Mouse (Mus musculus): ENCODE measurements around the gene Slc13a3. TPM values are rescaled to one million over a fixed set of nuclear protein-coding genes. Genes with fewer than 3 reads are reported as not detected.

The Slc13a3 gene
- polyA plus RNA-seq, 1 experiment from 2014 or later: 0.42 TPM

- 6% methylated on average over 29 of the region's 32 CpGs for WGBS
- Histone ChIP-seq H3K4me1 (ENCODE audit: control insufficient read depth, insufficient read depth, low read length) (no peaks in the 10 kb centered on the region), H3K27ac (ENCODE audit: low read depth, low read length) (0 out of 2 replicates have a peak within 1 kb of the TSS, but pooled peaks have one; percentile 13)
Observed at GRCm38 (mm10) chr2:165503259-165504203, 30.5 kb upstream of the Slc13a3 start, which contains the start of gene Slc2a10. Gene Slc2a10 (plus strand): TSS chr2:165503787.

DNA sequence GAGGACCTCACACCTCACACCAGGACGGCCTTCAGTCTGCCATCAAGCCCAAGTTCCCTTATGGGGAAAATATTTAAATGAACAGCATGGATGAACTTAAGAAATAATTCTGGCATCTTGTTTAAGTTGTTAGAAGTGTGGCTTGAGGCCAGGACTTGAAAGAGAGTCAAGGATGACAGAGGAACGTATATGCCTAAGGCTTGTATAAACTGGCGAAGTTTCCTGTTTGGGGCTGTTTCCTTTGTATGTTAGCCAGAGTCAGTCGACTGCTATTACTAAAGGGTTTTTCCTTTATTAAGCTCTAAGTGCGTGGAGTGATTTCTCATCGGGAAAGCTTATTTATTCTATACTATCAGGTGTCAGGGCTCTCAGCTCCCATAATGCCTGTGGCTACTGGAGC, 25.8 kb upstream of the Slc13a3 start:
- Histone ChIP-seq H3K4me2 (replicated peaks; ENCODE audit: low read depth, low read length) (no peak overlapping the region), H3K9me3 (ENCODE audit: control insufficient read depth, low read length) (no peaks in the 10 kb centered on the region), H3K36me3 (ENCODE audit: control insufficient read depth, insufficient read depth, low read length) (no peaks in the 10 kb centered on the region), H3K4me3 (ENCODE audit: low read length) (no peak overlapping the region), H3K4me1 (ENCODE audit: control insufficient read depth, insufficient read depth, low read length) (no peaks in the 10 kb centered on the region), H3K27me3 (ENCODE audit: control insufficient read depth, insufficient read depth, low read length) (no peaks in the 10 kb centered on the region), H3K9ac (ENCODE audit: low read depth, low read length) (no peak overlapping the region), H3K27ac (ENCODE audit: low read depth, low read length) (no peak overlapping the region)
- no peak for ATAC-seq (ENCODE audit: low FRiP score, low TSS enrichment)
- 56% methylated on average over 6 of the region's 6 CpGs for WGBS

More at GRCm38 (mm10) chr2:165503259-165504203, 30.5 kb upstream of the Slc13a3 start, which contains the start of gene Slc2a10:
- Histone ChIP-seq H3K4me2 (replicated peaks; ENCODE audit: low read depth, low read length) (peak within 1 kb of the TSS; percentile 79), H3K27me3 (ENCODE audit: control insufficient read depth, insufficient read depth, low read length) (no peaks in the 10 kb centered on the region), H3K9ac (ENCODE audit: low read depth, low read length) (peak within 1 kb of the TSS; percentile 64), H3K4me3 (ENCODE audit: low read length) (peak within 1 kb of the TSS; percentile 46), H3K9me3 (ENCODE audit: control insufficient read depth, low read length) (no peaks in the 10 kb centered on the region), H3K36me3 (ENCODE audit: control insufficient read depth, insufficient read depth, low read length) (no peaks in the 10 kb centered on the region)
- ATAC-seq (ENCODE audit: low FRiP score, low TSS enrichment): peak; percentile 80

- no peak overlapping the region for H3K4me2 ChIP-seq (replicated peaks; ENCODE audit: low read depth, low read length)
- no peak overlapping the region for H3K4me3 ChIP-seq (ENCODE audit: low read length)
- H3K9ac ChIP-seq (ENCODE audit: low read depth, low read length): no peak overlapping the region
- no peak overlapping the region for H3K27ac ChIP-seq (ENCODE audit: low read depth, low read length)
- WGBS: 75% methylated on average over 2 of the region's 2 CpGs
- H3K36me3 ChIP-seq (ENCODE audit: control insufficient read depth, insufficient read depth, low read length): no peaks in the 10 kb centered on the region
- ATAC-seq (ENCODE audit: low FRiP score, low TSS enrichment): no peak
- H3K27me3 ChIP-seq (ENCODE audit: control insufficient read depth, insufficient read depth, low read length): no peaks in the 10 kb centered on the region
- H3K9me3 ChIP-seq (ENCODE audit: control insufficient read depth, low read length): no peaks in the 10 kb centered on the region
- H3K4me1 ChIP-seq (ENCODE audit: control insufficient read depth, insufficient read depth, low read length): no peaks in the 10 kb centered on the region
Observed at GRCm38 (mm10) chr2:165497706-165498275, 24.8 kb upstream of the Slc13a3 start.

DNA sequence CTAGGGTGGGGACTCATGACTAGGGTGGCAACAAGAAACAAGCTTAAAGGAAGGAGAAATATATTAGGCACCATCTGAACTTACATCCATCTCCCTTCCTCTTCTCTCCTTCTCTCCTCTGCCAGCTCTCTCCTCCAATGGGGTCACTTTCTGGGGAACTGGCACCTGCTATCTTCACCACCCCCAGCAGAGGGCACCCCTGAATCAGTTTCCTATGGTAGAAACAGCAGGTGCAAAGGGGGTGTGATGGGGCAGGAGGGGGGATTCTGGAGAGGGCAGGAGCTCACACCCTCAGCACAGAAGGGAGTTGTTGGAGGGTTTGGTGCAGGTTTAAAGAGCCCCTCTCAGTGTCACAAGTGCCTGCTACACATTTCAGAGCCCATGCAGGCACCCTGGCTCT, 23.2 kb upstream of the Slc13a3 start:
- no peak overlapping the region for H3K9ac ChIP-seq (ENCODE audit: low read depth, low read length)
- no peaks in the 10 kb centered on the region for H3K27me3 ChIP-seq (ENCODE audit: control insufficient read depth, insufficient read depth, low read length)
- H3K4me1 ChIP-seq (ENCODE audit: control insufficient read depth, insufficient read depth, low read length): peaks cover 5% of the 10 kb centered on the region
- no peak overlapping the region for H3K4me3 ChIP-seq (ENCODE audit: low read length)
- no peak overlapping the region for H3K4me2 ChIP-seq (replicated peaks; ENCODE audit: low read depth, low read length)
- H3K9me3 ChIP-seq (ENCODE audit: control insufficient read depth, low read length): no peaks in the 10 kb centered on the region
- no peaks in the 10 kb centered on the region for H3K36me3 ChIP-seq (ENCODE audit: control insufficient read depth, insufficient read depth, low read length)
- no peak overlapping the region for H3K27ac ChIP-seq (ENCODE audit: low read depth, low read length)
- ATAC-seq (ENCODE audit: low FRiP score, low TSS enrichment): no peak

DNA sequence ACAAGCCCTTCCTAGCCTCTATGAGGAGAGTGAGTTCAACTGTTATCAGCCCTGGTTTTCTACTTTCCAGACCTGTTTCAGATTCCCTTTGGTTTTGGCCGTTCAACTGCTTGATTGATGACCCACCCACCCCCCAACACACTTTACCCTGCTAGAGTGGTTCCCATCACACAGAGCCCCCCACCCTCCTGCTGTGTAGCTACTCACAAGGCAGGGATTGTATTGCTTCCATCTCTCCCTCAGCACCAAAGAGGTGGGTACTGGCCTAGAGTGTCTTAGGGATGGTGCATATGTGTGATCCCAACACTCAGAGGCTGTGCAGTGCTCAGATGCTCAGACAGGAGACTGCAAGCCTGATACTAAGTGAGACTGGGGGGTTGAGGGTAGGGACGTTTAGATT, 21.5 kb upstream of the Slc13a3 start:
- WGBS: 62% methylated on average over 2 of the region's 2 CpGs
- Histone ChIP-seq H3K4me2 (replicated peaks; ENCODE audit: low read depth, low read length) (no peak overlapping the region), H3K27ac (ENCODE audit: low read depth, low read length) (no peak overlapping the region), H3K9me3 (ENCODE audit: control insufficient read depth, low read length) (no peaks in the 10 kb centered on the region), H3K4me1 (ENCODE audit: control insufficient read depth, insufficient read depth, low read length) (peaks cover 5% of the 10 kb centered on the region), H3K4me3 (ENCODE audit: low read length) (no peak overlapping the region), H3K36me3 (ENCODE audit: control insufficient read depth, insufficient read depth, low read length) (peaks cover 15% of the 10 kb centered on the region), H3K27me3 (ENCODE audit: control insufficient read depth, insufficient read depth, low read length) (no peaks in the 10 kb centered on the region), H3K9ac (ENCODE audit: low read depth, low read length) (no peak overlapping the region)
- no peak for ATAC-seq (ENCODE audit: low FRiP score, low TSS enrichment)

DNA sequence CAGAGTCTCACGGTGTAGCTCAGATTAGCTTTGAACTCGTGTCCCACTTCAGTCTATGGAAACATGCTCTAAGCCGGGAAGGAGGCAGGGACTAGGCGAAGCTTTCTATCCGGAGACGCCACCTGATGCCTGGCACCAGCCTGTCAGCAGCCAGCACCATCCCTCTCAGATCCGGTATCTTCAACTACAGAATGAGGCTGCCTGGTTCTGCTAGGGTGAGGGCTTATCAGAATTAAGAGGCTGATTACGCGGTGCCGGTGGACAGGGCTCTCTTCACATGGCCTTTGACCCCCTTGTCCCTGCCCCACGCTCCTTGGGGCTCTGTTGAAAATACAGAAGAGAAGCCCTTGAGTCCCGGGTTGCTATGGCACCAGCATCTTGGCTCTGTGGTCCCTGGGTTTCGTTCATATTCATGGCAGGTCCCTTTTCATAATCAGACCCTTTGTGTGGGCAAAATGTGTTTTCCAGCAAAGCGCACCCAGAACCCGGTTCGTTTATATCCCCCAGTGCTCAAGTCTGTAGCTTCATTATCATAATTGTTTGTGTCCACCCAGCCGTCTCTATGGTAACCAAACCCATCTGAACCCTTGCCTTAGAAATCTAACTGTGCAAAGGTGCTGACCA, 20.7 kb upstream of the Slc13a3 start:
- Histone ChIP-seq H3K9ac (ENCODE audit: low read depth, low read length) (peak overlapping the region; percentile 85), H3K4me2 (replicated peaks; ENCODE audit: low read depth, low read length) (peak overlapping the region; percentile 53), H3K27me3 (ENCODE audit: control insufficient read depth, insufficient read depth, low read length) (no peaks in the 10 kb centered on the region), H3K4me1 (ENCODE audit: control insufficient read depth, insufficient read depth, low read length) (peaks cover 5% of the 10 kb centered on the region), H3K4me3 (ENCODE audit: low read length) (peak overlapping the region; percentile 78), H3K36me3 (ENCODE audit: control insufficient read depth, insufficient read depth, low read length) (peaks cover 23% of the 10 kb centered on the region), H3K9me3 (ENCODE audit: control insufficient read depth, low read length) (no peaks in the 10 kb centered on the region), H3K27ac (ENCODE audit: low read depth, low read length) (no peak overlapping the region)
- peak; percentile 28 for ATAC-seq (ENCODE audit: low FRiP score, low TSS enrichment)
- 28% methylated on average over 17 of the region's 17 CpGs for WGBS

- H3K9me3 ChIP-seq (ENCODE audit: control insufficient read depth, low read length): no peaks in the 10 kb centered on the region
- H3K4me3 ChIP-seq (ENCODE audit: low read length): peak within 1 kb of the TSS; percentile 78
- H3K4me2 ChIP-seq (replicated peaks; ENCODE audit: low read depth, low read length): peak within 1 kb of the TSS; percentile 53
- ATAC-seq (ENCODE audit: low FRiP score, low TSS enrichment): peak; percentile 83
- no peaks in the 10 kb centered on the region for H3K27me3 ChIP-seq (ENCODE audit: control insufficient read depth, insufficient read depth, low read length)
- peak within 1 kb of the TSS; percentile 85 for H3K9ac ChIP-seq (ENCODE audit: low read depth, low read length)
- H3K4me1 ChIP-seq (ENCODE audit: control insufficient read depth, insufficient read depth, low read length): peaks cover 5% of the 10 kb centered on the region
- peaks cover 27% of the 10 kb centered on the region for H3K36me3 ChIP-seq (ENCODE audit: control insufficient read depth, insufficient read depth, low read length)
- H3K27ac ChIP-seq (ENCODE audit: low read depth, low read length): peak within 1 kb of the TSS; percentile 67
- WGBS: under 1% methylated on average over 62 of the region's 84 CpGs
Observed at GRCm38 (mm10) chr2:165492648-165493553, 19.9 kb upstream of the Slc13a3 start, which contains the start of gene Trp53rka. Gene Trp53rka (minus strand): TSS chr2:165493324.

DNA sequence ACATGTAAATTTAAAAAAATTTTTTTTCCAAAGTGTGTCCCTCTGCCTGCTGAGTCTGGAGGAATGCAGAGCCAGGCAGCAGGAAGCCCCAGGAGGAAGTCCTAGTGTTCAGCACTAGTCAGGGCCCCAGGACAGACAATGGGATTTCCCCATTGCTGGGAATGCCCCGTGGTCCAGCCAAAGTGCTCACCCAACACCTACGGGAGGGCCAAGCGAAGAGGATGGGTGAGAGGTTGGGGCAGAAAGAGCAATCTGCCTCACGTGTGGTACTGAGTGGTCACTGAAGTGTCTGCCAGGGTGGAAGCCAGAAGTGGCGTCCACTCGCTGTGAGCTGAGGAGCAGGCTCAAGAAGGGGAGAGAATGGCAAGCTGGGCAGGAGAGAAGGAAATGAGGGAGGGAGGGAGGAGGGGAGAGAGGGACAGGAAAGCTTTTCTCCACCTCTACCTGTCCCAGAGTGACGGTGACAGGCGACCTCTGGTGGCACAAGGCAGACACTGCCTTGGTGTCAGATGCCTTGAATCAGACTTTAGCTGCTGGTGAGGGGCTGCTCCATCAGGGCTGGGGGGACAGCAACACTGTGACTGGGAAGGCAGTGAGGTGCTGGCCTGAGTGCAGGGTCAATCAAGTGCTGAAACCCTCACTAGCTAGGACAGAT, 14.0 kb upstream of the Slc13a3 start:
- Histone ChIP-seq H3K4me2 (replicated peaks; ENCODE audit: low read depth, low read length) (no peak overlapping the region), H3K27ac (ENCODE audit: low read depth, low read length) (no peak overlapping the region), H3K4me1 (ENCODE audit: control insufficient read depth, insufficient read depth, low read length) (no peaks in the 10 kb centered on the region; the same call in 1 of the 2 replicates), H3K36me3 (ENCODE audit: control insufficient read depth, insufficient read depth, low read length) (peaks cover 27% of the 10 kb centered on the region), H3K4me3 (ENCODE audit: low read length) (no peak overlapping the region), H3K9ac (ENCODE audit: low read depth, low read length) (no peak overlapping the region), H3K9me3 (ENCODE audit: control insufficient read depth, low read length) (no peaks in the 10 kb centered on the region), H3K27me3 (ENCODE audit: control insufficient read depth, insufficient read depth, low read length) (no peaks in the 10 kb centered on the region)
- ATAC-seq (ENCODE audit: low FRiP score, low TSS enrichment): peak; percentile 33; the same call in 1 of the 2 replicates
- WGBS: 27% methylated on average over 8 of the region's 8 CpGs
